Mouse (Mus musculus) induced T-regulatory cell, adult 2 months (primary cell): ENCODE measurements around the gene Zbp1.

Source experiments
- DNase-seq: peaks from one replicate; pipeline ENCODE4 v3.0.0-alpha.2; 2012; ENCODE audit warnings: low read depth

Zbp1 gene

GRCm38 (mm10) chr2:173218416-173219141, at the start of gene Zbp1:
Zbp1 (minus strand) TSS chr2:173218923.
- peak; percentile 96 for DNase-seq

GRCm38 (mm10) chr2:173267562-173267961, 48.8 kb upstream of the Zbp1 start:
- no peak for DNase-seq

GRCm38 (mm10) chr2:173266349-173267112, 47.8 kb upstream of the Zbp1 start:
- DNase-seq = no peak

- DNase-seq = no peak
These were observed 46.9 kb upstream of the Zbp1 start for GRCm38 (mm10) chr2:173265468-173266265.

- peak; percentile 86 for DNase-seq
These were observed 45.9 kb upstream of the Zbp1 start for GRCm38 (mm10) chr2:173264467-173265128.

GRCm38 (mm10) chr2:173263636-173264330, 45.1 kb upstream of the Zbp1 start:
- DNase-seq = peak; percentile 78

GRCm38 (mm10) chr2:173261497-173261896, 42.8 kb upstream of the Zbp1 start:
- DNase-seq = no peak

- DNase-seq = no peak
These were observed 39.9 kb upstream of the Zbp1 start for GRCm38 (mm10) chr2:173258459-173259091.

- no peak for DNase-seq
These were observed 38.9 kb upstream of the Zbp1 start for GRCm38 (mm10) chr2:173257610-173258009.

GRCm38 (mm10) chr2:173256552-173256949, 37.8 kb upstream of the Zbp1 start:
- DNase-seq = no peak

GRCm38 (mm10) chr2:173255810-173256551, 37.3 kb upstream of the Zbp1 start:
- DNase-seq = no peak

GRCm38 (mm10) chr2:173253761-173254662, 35.3 kb upstream of the Zbp1 start:
- DNase-seq = no peak

GRCm38 (mm10) chr2:173251675-173252074, 33.0 kb upstream of the Zbp1 start:
- no peak for DNase-seq

- DNase-seq = no peak
These were observed 32.4 kb upstream of the Zbp1 start for GRCm38 (mm10) chr2:173251133-173251532.

GRCm38 (mm10) chr2:173250411-173250810, 31.7 kb upstream of the Zbp1 start:
- DNase-seq = no peak

GRCm38 (mm10) chr2:173249965-173250364, 31.2 kb upstream of the Zbp1 start:
- no peak for DNase-seq

GRCm38 (mm10) chr2:173249386-173249785, 30.7 kb upstream of the Zbp1 start:
- DNase-seq = no peak

- DNase-seq = no peak
These were observed 30.1 kb upstream of the Zbp1 start for GRCm38 (mm10) chr2:173248822-173249221.

- no peak for DNase-seq
These were observed 29.2 kb upstream of the Zbp1 start for GRCm38 (mm10) chr2:173247911-173248310.
